Mouse (Mus musculus) midbrain, embryonic 16.5 days (tissue): Measurements from ENCODE around the gene Commd1. TPM values are rescaled to one million over a fixed set of nuclear protein-coding genes. Genes with fewer than 3 reads are reported as not detected.
A peak's percentile ranks its signal among the peaks of the same experiment; 100 is the strongest.

ENCODE experiments used
- ATAC-seq: fragments of 200-750 bp; cut with Nextera tagmentation; 2 replicates; pipeline ENCODE4 v1.8.0; 2017; ENCODE audit warnings: moderate TSS enrichment
- H3K27ac ChIP-seq: fragments of 300-500 bp; sonication (generic); 2 replicates; pipeline ENCODE4 v1.5.1; 2014; ENCODE audit warnings: mild to moderate bottlenecking, low read length, mixed read lengths
- H3K27me3 ChIP-seq: fragments of 300-500 bp; sonication (generic); 2 replicates; pipeline ENCODE4 v1.6.1; 2014; ENCODE audit warnings: low read depth, low read length, mixed read lengths; ENCODE audit not compliant: control insufficient read depth, insufficient read depth
- H3K36me3 ChIP-seq: fragments of 300-500 bp; sonication (generic); 2 replicates; pipeline ENCODE4 v1.6.1; 2014; ENCODE audit warnings: mild to moderate bottlenecking, low read length, moderate library complexity, mixed read lengths; ENCODE audit not compliant: control insufficient read depth, insufficient read depth
- H3K4me1 ChIP-seq: fragments of 300-500 bp; sonication (generic); 2 replicates; pipeline ENCODE4 v1.6.1; 2014; ENCODE audit warnings: mild to moderate bottlenecking, low read length, mixed read lengths; ENCODE audit not compliant: control insufficient read depth, insufficient read depth
- H3K4me2 ChIP-seq: fragments of 300-500 bp; sonication (generic); 2 replicates; pipeline ENCODE4 v1.6.1; 2014; ENCODE audit warnings: mild to moderate bottlenecking, low read length, mixed read lengths
- H3K4me3 ChIP-seq: fragments of 300-500 bp; sonication (generic); 2 replicates; pipeline ENCODE4 v1.5.1; 2014; ENCODE audit warnings: low read depth, mild to moderate bottlenecking, low read length, moderate library complexity, mixed read lengths
- H3K9ac ChIP-seq: fragments of 300-500 bp; sonication (generic); 2 replicates; pipeline ENCODE4 v1.6.1; 2014; ENCODE audit warnings: low read depth, low read length, mixed read lengths
- H3K9me3 ChIP-seq: fragments of 300-500 bp; sonication (generic); replicated peaks from 2 replicates; pipeline ENCODE4 v1.6.1; 2014; ENCODE audit warnings: mild to moderate bottlenecking, low read length, mixed read lengths; ENCODE audit not compliant: control insufficient read depth, poor library complexity, severe bottlenecking
- WGBS: fragments of 180-500 bp; shearing (Covaris S2); extraction: QIAGEN DNeasy Blood & Tissue Kit; methylation state at CpG from one replicate; pipeline ENCODE4 v1.1.7; 2014; 5-methylcytosine and 5-hydroxymethylcytosine counted together
- polyA plus RNA-seq: library from polyadenylated mRNA; unstranded; fragments of >200 nt; fragmentation: Nextera tagmentation; extraction: Ambion mirVana; gene quantifications from 2 replicates; pipeline ENCODE4 v1.2.1, GENCODE M21; 2015

The Commd1 gene
- polyA plus RNA-seq, 1 experiment from 2014 or later: 248 TPM

- Histone ChIP-seq H3K9ac (no peak overlapping the region), H3K4me2 (no peak overlapping the region), H3K27me3 (peaks cover 6% of the 10 kb centered on the region), H3K4me3 (no peak overlapping the region), H3K36me3 (no peaks in the 10 kb centered on the region), H3K4me1 (no peaks in the 10 kb centered on the region), H3K9me3 (no peaks in the 10 kb centered on the region), H3K27ac (no peak overlapping the region)
- no peak for ATAC-seq
- 93% methylated on average over 5 of the region's 5 CpGs for WGBS
Measured at GRCm38 (mm10) chr11:22867691-22868090, 114.5 kb downstream of the Commd1 start.

DNA sequence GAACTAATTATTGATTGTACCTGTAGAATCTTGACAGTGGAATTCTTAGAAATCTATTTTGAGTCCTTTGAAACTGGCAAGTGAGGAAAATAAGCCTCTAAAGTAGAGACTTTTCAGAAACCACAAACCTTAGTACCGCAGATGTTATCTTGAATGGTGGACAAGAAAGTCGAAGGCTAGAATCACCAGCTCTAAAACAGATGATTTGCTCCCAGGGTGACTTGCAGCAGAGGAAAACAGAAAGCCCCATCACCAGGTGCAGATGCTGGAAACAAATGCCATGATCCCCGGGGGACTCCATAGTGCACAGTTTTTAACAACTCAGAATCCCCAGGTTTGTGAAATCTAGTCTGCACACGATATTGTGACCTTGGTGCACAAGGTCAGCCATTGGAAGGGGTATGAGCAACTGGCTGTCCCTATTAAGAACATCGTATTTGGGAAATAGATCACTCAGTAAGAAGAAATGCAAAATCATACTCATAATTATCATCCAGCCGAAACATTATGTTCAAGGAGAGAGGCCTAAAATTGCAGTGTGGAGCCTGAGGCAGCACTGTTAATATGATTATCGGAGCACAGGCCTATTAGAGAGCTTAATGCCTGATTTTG is 116.4 kb downstream of the Commd1 start:
- H3K4me3 ChIP-seq: no peak overlapping the region
- ATAC-seq: no peak
- peaks cover 17% of the 10 kb centered on the region for H3K27me3 ChIP-seq
- H3K9me3 ChIP-seq: no peaks in the 10 kb centered on the region
- H3K4me2 ChIP-seq: no peak overlapping the region
- H3K4me1 ChIP-seq: no peaks in the 10 kb centered on the region
- 79% methylated on average over 7 of the region's 7 CpGs for WGBS
- H3K36me3 ChIP-seq: no peaks in the 10 kb centered on the region
- no peak overlapping the region for H3K27ac ChIP-seq
- H3K9ac ChIP-seq: no peak overlapping the region

DNA sequence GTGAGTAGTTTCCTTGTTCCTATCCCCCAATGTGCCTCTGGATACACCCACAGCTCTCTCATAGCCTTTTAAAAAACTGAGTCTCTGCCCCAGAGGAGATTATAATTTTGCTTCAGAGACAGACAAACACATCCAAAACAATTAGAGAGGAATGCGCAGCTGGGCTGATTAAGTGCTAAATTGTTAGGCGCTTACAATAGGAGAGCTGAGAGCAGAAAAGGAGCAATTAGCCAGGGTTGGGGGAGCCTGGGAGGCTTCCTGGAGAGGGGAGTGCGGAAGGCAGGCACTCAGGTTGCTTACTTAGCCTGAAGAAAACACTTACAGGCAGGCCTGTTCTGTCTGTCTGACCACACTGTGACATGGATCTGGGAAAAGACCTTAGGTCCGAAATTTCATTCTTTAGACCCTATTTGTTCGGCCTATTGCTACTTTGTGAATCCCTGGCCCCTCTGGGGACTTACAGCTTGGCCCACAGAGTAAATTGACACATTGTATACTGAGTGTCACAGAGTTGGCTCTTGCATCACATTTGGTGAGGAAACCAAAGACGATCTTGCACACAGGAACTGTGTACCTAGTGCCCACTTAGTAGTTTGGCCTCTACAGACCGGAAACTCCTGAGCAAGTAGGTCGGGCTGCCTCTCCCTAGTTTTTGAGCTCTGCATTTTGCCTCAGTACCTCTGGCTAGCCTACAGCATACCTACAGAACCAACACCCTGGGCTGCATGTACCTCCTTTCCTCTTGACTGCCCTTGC is 117.7 kb downstream of the Commd1 start:
- Histone ChIP-seq H3K9me3 (no peaks in the 10 kb centered on the region), H3K4me2 (no peak overlapping the region), H3K4me1 (peaks cover 7% of the 10 kb centered on the region), H3K36me3 (no peaks in the 10 kb centered on the region), H3K27me3 (peaks cover 28% of the 10 kb centered on the region), H3K4me3 (no peak overlapping the region), H3K27ac (no peak overlapping the region), H3K9ac (no peak overlapping the region)
- 50% methylated on average over 8 of the region's 8 CpGs for WGBS
- no peak for ATAC-seq

GRCm38 (mm10) chr11:22863581-22863980 is 118.6 kb downstream of the Commd1 start:
- H3K4me2 ChIP-seq: no peak overlapping the region
- WGBS: 49% methylated on average over 4 of the region's 4 CpGs
- H3K36me3 ChIP-seq: no peaks in the 10 kb centered on the region
- peaks cover 12% of the 10 kb centered on the region for H3K4me1 ChIP-seq
- no peak overlapping the region for H3K9ac ChIP-seq
- H3K27ac ChIP-seq: no peak overlapping the region
- ATAC-seq: no peak
- no peaks in the 10 kb centered on the region for H3K9me3 ChIP-seq
- H3K4me3 ChIP-seq: no peak overlapping the region
- peaks cover 32% of the 10 kb centered on the region for H3K27me3 ChIP-seq

GRCm38 (mm10) chr11:22861315-22861714 is 120.9 kb downstream of the Commd1 start:
- WGBS: 70% methylated on average over 4 of the region's 4 CpGs

GRCm38 (mm10) chr11:22860335-22861227 is 121.6 kb downstream of the Commd1 start, which contains the start of gene B3gnt2:
TSS of gene B3gnt2 (minus strand) at chr11:22860961.
- H3K4me1 ChIP-seq: peaks cover 17% of the 10 kb centered on the region
- H3K9me3 ChIP-seq: no peaks in the 10 kb centered on the region
- H3K27me3 ChIP-seq: peaks cover 42% of the 10 kb centered on the region
- H3K4me2 ChIP-seq: peak within 1 kb of the TSS; percentile 100
- H3K9ac ChIP-seq: peak within 1 kb of the TSS; percentile 73
- 6% methylated on average over 41 of the region's 41 CpGs for WGBS
- H3K4me3 ChIP-seq: peak within 1 kb of the TSS; percentile 82
- peak; percentile 33 for ATAC-seq
- H3K36me3 ChIP-seq: no peaks in the 10 kb centered on the region
- no peak within 1 kb of the TSS for H3K27ac ChIP-seq

More at GRCm38 (mm10) chr11:22861315-22861714, 120.9 kb downstream of the Commd1 start:
- H3K4me3 ChIP-seq: no peak overlapping the region
- H3K27ac ChIP-seq: no peak overlapping the region
- H3K9ac ChIP-seq: no peak overlapping the region
- H3K4me2 ChIP-seq: no peak overlapping the region
- no peak for ATAC-seq
- H3K4me1 ChIP-seq: peaks cover 17% of the 10 kb centered on the region
- no peaks in the 10 kb centered on the region for H3K9me3 ChIP-seq
- H3K27me3 ChIP-seq: peaks cover 42% of the 10 kb centered on the region
- no peaks in the 10 kb centered on the region for H3K36me3 ChIP-seq

DNA sequence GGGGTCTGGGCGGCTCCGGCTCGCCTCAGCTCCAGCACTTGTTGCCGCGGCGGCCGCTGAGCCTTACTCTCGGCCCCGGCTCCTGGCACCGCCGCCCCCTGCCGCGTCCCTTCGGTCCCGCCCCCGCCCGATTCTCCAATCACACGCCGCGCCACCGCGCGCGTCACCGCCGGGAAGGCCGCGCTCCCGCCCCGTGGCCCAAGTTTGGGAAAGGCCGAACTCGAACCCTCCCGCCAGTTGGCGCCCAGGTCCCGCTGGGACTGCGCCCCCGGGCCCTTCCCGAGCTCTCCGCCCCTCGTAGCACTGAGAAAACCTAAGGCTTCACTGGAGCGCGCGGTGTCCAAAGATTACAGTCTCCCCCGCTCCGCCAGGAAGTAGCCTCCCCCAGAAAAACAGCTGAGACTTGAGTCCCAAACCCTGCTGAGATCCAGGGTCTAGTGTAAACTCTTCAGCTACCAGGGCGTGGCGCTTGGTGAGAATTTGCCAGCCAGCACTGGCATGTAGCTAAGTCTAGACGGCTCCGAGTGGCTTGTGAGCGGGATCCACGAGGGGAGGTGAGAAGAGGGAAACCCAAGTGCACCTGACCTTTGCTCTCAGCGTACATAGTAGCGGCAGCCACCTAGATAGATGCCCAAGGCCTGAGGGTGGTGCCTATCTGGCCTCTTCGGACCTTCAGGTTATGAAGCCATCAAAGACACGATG is 122.4 kb downstream of the Commd1 start:
- peak overlapping the region; percentile 73 for H3K9ac ChIP-seq
- peak overlapping the region; percentile 82 for H3K4me3 ChIP-seq
- peaks cover 42% of the 10 kb centered on the region for H3K27me3 ChIP-seq
- no peaks in the 10 kb centered on the region for H3K36me3 ChIP-seq
- H3K4me2 ChIP-seq: peak overlapping the region; percentile 100
- H3K9me3 ChIP-seq: no peaks in the 10 kb centered on the region
- WGBS: 0% methylated on average over 51 of the region's 55 CpGs
- no peak overlapping the region for H3K27ac ChIP-seq
- H3K4me1 ChIP-seq: peaks cover 17% of the 10 kb centered on the region
- ATAC-seq: peak; percentile 91

- Histone ChIP-seq H3K9ac (peak overlapping the region; percentile 73), H3K4me2 (peak overlapping the region; percentile 100), H3K4me3 (peak overlapping the region; percentile 82), H3K4me1 (peaks cover 17% of the 10 kb centered on the region), H3K9me3 (no peaks in the 10 kb centered on the region), H3K27me3 (peaks cover 42% of the 10 kb centered on the region), H3K36me3 (no peaks in the 10 kb centered on the region), H3K27ac (no peak overlapping the region; the same call in 1 of the 2 replicates)
- under 1% methylated on average over 26 of the region's 41 CpGs for WGBS
- ATAC-seq: peak; percentile 74
Measured at GRCm38 (mm10) chr11:22859301-22859632, 122.9 kb downstream of the Commd1 start.
